Mouse (Mus musculus): ENCODE results near the gene Tcaf2. TPM values are rescaled to one million over a fixed set of nuclear protein-coding genes. Genes with fewer than 3 reads are reported as not detected.
A peak's percentile ranks its signal among the peaks of the same experiment; 100 is the strongest.

The Tcaf2 gene
- polyA plus RNA-seq (2015; fragmentation: Nextera tagmentation; extraction: Ambion mirVana), result 9.5 and 11.9 TPM in 2 replicates

DNA sequence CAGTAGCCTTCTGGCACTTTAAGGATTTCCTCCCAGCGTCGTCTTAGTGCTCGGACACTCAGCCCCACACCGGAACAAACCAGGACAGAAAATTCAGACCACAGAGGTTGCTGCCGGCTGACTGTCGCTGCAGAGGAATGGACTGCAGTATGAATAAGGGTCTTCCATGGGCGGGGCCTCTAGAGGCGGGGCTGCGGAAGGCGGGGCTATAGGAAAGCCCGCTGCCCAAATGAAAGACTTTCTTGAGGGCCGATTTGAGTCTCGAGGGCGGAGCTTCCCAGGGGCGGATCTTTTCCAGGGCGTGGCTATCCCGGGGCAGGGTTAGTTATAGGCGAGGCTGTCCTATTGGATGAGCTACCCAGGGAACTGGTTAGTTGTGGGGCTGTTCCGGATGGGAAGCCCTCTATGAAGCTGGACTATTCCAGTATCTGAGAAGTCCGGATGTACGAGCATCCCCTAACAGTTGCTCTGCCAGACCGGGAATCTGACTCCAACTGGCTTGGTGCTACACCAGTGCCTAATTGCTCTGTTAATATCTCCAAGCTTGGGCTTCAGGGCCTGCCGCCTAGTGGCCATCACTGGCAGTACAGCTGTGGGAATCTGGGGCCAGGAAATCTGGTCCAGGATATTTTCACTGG is at the start of gene Tcaf2:
Gene Tcaf2 (minus strand): TSS at position 343 of the 638 bp plus-strand sequence.
- no peaks in the 10 kb centered on the region for H3K27me3 ChIP-seq (replicated peaks)
- H3K36me3 ChIP-seq, result no peaks in the 10 kb centered on the region
- H3K4me1 ChIP-seq, result no peaks in the 10 kb centered on the region
- H3K4me2 ChIP-seq, result peak within 1 kb of the TSS; percentile 66
- H3K27ac ChIP-seq, result peak within 1 kb of the TSS; percentile 40; the same call in 1 of the 2 replicates
- under 1% methylated on average over 23 of the region's 23 CpGs for WGBS
- H3K4me3 ChIP-seq (replicated peaks), result peak within 1 kb of the TSS; percentile 50
- H3K9ac ChIP-seq, result no peak within 1 kb of the TSS
- H3K9me3 ChIP-seq, result no peaks in the 10 kb centered on the region
- ATAC-seq (ENCODE audit: insufficient read depth, low FRiP score, low read depth), result peak; percentile 97

DNA sequence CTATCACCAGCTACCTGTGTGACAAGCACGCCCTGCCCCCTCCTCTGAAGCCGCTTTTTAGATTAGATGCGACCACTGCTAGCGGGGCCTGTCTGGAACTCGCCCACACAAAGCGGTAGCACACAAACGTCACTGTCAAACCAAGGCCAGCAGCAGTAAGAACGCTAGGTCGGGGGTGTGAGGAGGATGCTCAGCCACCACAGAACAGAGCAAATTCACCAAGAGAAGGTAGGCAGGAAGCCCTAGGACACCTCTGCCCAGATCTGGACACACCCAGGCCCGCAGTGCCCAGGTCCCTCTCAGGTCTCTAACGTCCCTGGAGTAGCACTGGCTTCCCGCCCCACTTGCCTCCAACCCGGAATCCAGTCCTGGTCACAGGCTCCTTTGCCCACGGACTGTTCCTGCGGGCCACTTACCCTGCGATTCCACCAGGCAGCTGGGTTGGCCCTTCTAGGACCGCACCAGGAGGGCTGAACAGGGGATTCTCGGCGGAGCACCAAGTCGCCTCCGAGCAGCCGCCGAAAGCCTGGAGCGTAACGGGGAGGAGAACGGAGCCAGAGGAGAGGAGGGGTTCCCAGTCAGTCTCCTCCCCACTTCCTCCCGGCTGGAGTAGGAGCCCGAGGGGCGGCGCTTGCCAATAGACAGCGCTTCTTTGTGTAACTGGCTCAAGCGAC is 47.6 kb upstream of the Tcaf2 start:
- Histone ChIP-seq H3K4me1 (no peaks in the 10 kb centered on the region), H3K27ac (peak overlapping the region; percentile 96), H3K9ac (peak overlapping the region; percentile 55), H3K27me3 (replicated peaks) (no peaks in the 10 kb centered on the region), H3K9me3 (no peaks in the 10 kb centered on the region), H3K4me3 (replicated peaks) (peak overlapping the region; percentile 76), H3K4me2 (peak overlapping the region; percentile 85), H3K36me3 (no peaks in the 10 kb centered on the region)
- under 1% methylated on average over 32 of the region's 32 CpGs for WGBS
- ATAC-seq (ENCODE audit: insufficient read depth, low FRiP score, low read depth), result peak; percentile 90

DNA sequence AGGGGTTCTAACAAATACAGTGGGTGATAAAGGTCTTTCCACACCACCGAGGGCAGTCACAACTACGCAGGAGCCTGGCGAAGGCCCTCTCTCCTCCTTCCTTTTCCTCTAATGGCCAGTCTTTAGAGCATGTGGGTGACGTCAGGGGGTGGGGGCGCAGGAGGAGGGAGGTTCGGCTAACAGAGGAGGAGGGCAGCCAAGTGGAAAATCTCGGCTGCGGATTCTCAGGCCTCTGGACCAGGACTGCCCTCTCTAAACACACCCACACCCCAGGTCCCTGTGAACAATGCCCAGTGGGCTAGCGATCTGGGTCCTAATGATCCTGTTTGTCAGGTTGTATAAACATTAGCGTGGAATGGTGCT is 47.1 kb upstream of the Tcaf2 start:
- H3K4me2 ChIP-seq, result peak overlapping the region; percentile 85
- H3K4me1 ChIP-seq, result no peaks in the 10 kb centered on the region
- no peaks in the 10 kb centered on the region for H3K9me3 ChIP-seq
- ATAC-seq (ENCODE audit: insufficient read depth, low FRiP score, low read depth), result peak; percentile 83
- WGBS, result 0% methylated on average over 10 of the region's 10 CpGs
- H3K4me3 ChIP-seq (replicated peaks), result peak overlapping the region; percentile 76
- H3K36me3 ChIP-seq, result no peaks in the 10 kb centered on the region
- peak overlapping the region; percentile 55 for H3K9ac ChIP-seq
- peak overlapping the region; percentile 96 for H3K27ac ChIP-seq
- no peaks in the 10 kb centered on the region for H3K27me3 ChIP-seq (replicated peaks)

DNA sequence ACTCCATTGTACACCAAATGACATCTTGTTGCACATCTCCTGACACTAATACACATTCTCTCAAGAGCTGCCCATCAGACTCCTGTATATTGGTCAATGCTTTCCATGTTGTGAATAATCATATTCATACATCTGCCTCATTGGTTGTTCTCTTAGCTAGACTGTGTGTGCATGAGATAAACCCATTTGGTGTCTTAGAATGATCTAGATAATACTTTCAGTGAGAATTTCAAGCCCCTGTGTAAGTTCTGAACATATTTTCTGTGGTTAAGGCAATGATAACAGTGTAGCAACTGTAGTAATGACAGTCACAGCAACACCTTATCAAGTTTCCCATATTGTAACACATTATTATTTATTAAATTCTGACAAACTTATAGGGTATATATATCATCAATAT is 44.7 kb upstream of the Tcaf2 start:
- H3K27ac ChIP-seq, result no peak overlapping the region
- H3K4me1 ChIP-seq, result no peaks in the 10 kb centered on the region
- no peak overlapping the region for H3K4me2 ChIP-seq

DNA sequence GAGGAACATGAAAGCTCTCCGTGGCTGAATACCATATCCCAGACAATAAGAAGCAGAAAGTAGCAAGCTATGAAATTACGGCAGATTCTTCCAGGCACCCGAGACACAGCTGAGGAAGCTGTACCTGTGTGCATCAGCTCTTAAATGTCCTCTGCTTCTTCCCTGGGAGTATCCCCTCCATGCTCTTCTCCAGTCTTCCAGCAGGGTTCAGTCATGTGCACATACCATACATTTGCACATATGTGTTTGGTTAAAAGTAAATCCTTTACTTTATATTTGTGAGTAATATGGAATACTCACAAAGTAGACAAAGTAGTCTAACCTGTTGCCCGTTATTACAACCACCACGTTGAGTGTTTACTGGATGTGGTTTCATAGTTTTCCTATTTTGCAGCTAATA is 42.9 kb upstream of the Tcaf2 start:
- H3K4me3 ChIP-seq (replicated peaks), result no peak overlapping the region
- no peaks in the 10 kb centered on the region for H3K27me3 ChIP-seq (replicated peaks)
- ATAC-seq (ENCODE audit: insufficient read depth, low FRiP score, low read depth), result no peak
- H3K9ac ChIP-seq, result no peak overlapping the region
- no peak overlapping the region for H3K27ac ChIP-seq
- 85% methylated on average over 5 of the region's 5 CpGs for WGBS
- H3K9me3 ChIP-seq, result no peaks in the 10 kb centered on the region
- H3K4me2 ChIP-seq, result no peak overlapping the region
- H3K36me3 ChIP-seq, result peaks cover 11% of the 10 kb centered on the region; the same call in 1 of the 2 replicates
- H3K4me1 ChIP-seq, result no peaks in the 10 kb centered on the region

More for the DNA sequence above, 44.7 kb upstream of the Tcaf2 start:
- no peak for ATAC-seq (ENCODE audit: insufficient read depth, low FRiP score, low read depth)
- Histone ChIP-seq H3K9ac (no peak overlapping the region), H3K27me3 (replicated peaks) (no peaks in the 10 kb centered on the region), H3K36me3 (peaks cover 11% of the 10 kb centered on the region; the same call in 1 of the 2 replicates), H3K9me3 (no peaks in the 10 kb centered on the region), H3K4me3 (replicated peaks) (no peak overlapping the region)

DNA sequence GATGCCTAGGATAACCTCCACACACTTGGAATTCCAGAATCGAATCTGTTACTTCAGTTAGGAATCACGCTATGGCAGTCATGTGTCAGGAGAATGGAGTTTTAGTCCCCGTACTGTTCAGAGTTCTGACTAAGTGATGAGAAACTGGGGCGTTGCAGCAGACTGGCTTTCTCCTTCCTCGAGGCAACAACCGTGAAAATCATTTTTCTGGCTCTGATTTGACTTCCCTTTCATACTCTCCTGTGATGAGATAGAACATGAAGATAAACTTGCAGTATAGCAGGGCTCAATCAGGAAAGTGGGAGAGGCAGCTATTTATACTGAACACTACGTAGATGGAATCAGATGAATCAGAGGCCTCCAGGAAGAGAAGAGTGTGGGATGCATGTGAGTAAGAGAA is 35.0 kb upstream of the Tcaf2 start:
- Histone ChIP-seq H3K4me2 (no peak overlapping the region), H3K36me3 (peaks cover 8% of the 10 kb centered on the region), H3K27ac (no peak overlapping the region), H3K4me3 (replicated peaks) (no peak overlapping the region), H3K27me3 (replicated peaks) (no peaks in the 10 kb centered on the region), H3K9ac (no peak overlapping the region), H3K4me1 (no peaks in the 10 kb centered on the region), H3K9me3 (no peaks in the 10 kb centered on the region)
- 84% methylated on average over 7 of the region's 7 CpGs for WGBS
- ATAC-seq (ENCODE audit: insufficient read depth, low FRiP score, low read depth), result no peak

DNA sequence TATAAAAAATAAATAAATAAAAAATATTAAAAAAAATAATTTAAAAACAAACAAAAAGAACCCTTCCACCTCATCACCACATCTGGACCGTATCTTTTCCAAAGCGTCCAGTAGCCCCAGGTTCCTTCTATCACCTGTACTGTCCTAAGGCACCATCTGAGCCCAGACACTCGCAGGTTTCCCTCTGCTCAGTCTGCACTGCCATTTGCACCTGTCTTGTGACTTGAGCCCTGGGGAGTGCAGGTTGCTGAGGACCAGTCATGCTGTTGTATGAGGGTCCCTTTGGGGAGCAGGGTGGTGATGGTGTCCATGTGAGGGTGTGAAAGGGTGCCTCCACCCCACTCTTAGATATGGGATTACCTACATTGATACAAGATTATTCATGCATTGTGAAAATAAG is 31.0 kb upstream of the Tcaf2 start:
- Histone ChIP-seq H3K4me3 (replicated peaks) (no peak overlapping the region), H3K36me3 (peaks cover 34% of the 10 kb centered on the region), H3K27me3 (replicated peaks) (no peaks in the 10 kb centered on the region), H3K4me2 (no peak overlapping the region), H3K27ac (no peak overlapping the region), H3K9me3 (no peaks in the 10 kb centered on the region), H3K4me1 (no peaks in the 10 kb centered on the region), H3K9ac (no peak overlapping the region)
- no peak for ATAC-seq (ENCODE audit: insufficient read depth, low FRiP score, low read depth)
- 92% methylated on average over 3 of the region's 3 CpGs for WGBS

DNA sequence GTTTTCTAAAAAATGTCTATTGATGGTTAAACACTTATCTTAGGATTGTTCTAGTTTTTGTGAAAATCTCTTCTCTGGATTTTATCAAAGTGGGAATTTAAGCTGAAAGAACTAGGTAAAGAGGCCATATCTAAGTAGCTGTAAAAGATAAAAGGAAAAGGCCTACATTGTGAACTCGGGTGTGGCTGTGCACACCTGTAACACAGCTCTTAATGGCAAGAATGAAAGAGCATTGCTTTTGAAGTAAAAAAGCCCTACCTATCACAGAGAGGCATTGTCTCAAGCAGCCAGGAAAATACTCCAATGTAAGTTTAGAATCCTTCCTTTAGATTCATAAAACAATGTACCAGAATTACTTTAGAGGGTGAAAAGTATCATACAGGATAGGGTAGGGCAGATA is 26.7 kb upstream of the Tcaf2 start:
- Histone ChIP-seq H3K4me3 (replicated peaks) (no peak overlapping the region), H3K9ac (no peak overlapping the region), H3K27me3 (replicated peaks) (no peaks in the 10 kb centered on the region), H3K9me3 (no peaks in the 10 kb centered on the region), H3K4me2 (no peak overlapping the region), H3K36me3 (peaks cover 38% of the 10 kb centered on the region), H3K4me1 (no peaks in the 10 kb centered on the region), H3K27ac (no peak overlapping the region)
- no peak; the same call in 1 of the 2 replicates for ATAC-seq (ENCODE audit: insufficient read depth, low FRiP score, low read depth)
- 68% methylated on average over 1 of the region's 1 CpGs for WGBS

DNA sequence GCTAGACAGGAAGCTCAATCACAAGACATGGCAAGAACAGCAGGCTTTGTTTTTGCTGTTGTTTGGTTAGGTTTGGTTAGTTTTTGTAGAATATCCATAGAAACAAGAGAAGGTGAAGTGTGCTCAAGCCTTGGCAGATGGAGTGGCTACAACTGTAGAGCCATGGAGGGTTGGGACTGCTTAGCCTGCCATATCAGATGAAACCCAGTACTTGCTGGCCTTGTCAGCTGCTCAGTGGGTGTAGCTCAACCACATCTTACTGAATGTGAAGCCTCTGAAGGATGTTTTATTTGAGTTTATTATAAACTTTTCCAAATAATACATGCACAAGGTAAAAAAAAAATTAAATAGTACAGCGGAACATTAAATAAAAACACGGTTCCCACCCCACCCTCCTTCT is 22.7 kb upstream of the Tcaf2 start:
- Histone ChIP-seq H3K9me3 (no peaks in the 10 kb centered on the region), H3K27me3 (replicated peaks) (no peaks in the 10 kb centered on the region), H3K4me3 (replicated peaks) (no peak overlapping the region), H3K27ac (no peak overlapping the region), H3K4me1 (no peaks in the 10 kb centered on the region), H3K4me2 (no peak overlapping the region), H3K9ac (no peak overlapping the region), H3K36me3 (peaks cover 10% of the 10 kb centered on the region; the same call in 1 of the 2 replicates)
- 82% methylated on average over 2 of the region's 2 CpGs for WGBS
- ATAC-seq (ENCODE audit: insufficient read depth, low FRiP score, low read depth), result no peak

DNA sequence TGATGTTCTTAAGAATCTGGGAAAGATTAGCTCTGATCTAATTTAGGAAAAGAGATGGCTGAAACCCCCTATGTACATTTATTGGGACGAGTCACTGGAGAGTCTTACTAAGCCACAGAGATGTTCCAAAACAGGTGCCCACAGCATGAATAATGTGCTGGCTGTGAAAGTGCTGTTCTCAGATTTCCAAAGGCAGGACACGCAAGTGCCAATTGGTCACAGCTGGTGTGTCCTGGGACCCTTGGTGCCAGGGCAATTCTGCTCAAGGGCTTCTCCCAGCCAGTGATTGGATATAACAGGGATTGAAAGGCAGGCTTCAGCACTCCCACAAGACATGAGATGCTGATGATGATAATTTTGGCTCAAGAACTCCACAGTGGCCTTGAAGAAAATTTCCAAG is 16.7 kb upstream of the Tcaf2 start:
- Histone ChIP-seq H3K4me1 (no peaks in the 10 kb centered on the region), H3K27me3 (replicated peaks) (no peaks in the 10 kb centered on the region), H3K9ac (no peak overlapping the region), H3K36me3 (no peaks in the 10 kb centered on the region), H3K9me3 (no peaks in the 10 kb centered on the region), H3K4me3 (replicated peaks) (no peak overlapping the region), H3K4me2 (no peak overlapping the region), H3K27ac (no peak overlapping the region)
- ATAC-seq (ENCODE audit: insufficient read depth, low FRiP score, low read depth), result no peak
- WGBS, result 68% methylated on average over 2 of the region's 2 CpGs

DNA sequence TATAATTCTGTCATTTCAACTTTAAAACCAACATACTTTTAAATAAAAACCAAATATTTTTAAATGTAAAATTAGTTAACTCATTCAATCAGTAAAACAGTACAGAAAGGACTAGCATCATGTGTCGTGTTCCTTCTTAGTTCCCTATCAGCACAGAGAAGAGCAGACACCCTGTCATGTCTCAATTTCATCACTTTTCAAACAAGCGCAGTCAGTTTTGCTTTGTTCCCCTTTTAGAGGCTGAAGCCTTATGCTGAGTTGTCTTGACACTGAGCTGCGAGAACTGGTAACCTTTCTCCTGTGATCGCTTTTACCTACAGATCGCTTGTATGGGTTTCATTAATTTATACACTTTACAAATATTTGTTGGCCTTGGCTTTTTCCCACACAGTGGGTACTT is 10.7 kb downstream of the Tcaf2 start:
- H3K27ac ChIP-seq, result no peak overlapping the region
- WGBS, result 79% methylated on average over 5 of the region's 5 CpGs
- no peak for ATAC-seq (ENCODE audit: insufficient read depth, low FRiP score, low read depth)
- no peak overlapping the region for H3K4me3 ChIP-seq (replicated peaks)
- H3K9ac ChIP-seq, result no peak overlapping the region
- no peaks in the 10 kb centered on the region for H3K27me3 ChIP-seq (replicated peaks)
- H3K4me2 ChIP-seq, result no peak overlapping the region
- H3K36me3 ChIP-seq, result no peaks in the 10 kb centered on the region
- no peaks in the 10 kb centered on the region for H3K4me1 ChIP-seq
- H3K9me3 ChIP-seq, result no peaks in the 10 kb centered on the region

DNA sequence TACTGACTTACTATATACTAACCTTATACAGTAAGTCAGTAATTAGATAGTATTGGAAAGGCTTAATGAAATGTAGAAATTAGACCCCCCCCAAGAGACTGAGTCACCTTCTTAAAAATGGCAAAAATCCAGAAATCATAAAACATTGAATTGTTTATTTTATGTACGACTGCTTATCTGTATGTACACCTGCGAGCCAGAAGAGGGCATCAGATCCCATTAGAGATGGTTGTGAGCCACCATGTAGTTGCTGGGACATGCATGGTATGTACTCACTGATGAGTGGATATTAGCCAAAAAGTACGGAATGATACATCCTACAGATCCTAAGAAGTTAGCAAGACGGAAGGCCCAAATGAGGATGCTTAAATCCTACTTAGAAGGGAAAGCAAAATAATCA is 13.7 kb downstream of the Tcaf2 start:
- Histone ChIP-seq H3K27me3 (replicated peaks) (no peaks in the 10 kb centered on the region), H3K9ac (no peak overlapping the region), H3K36me3 (no peaks in the 10 kb centered on the region), H3K4me3 (replicated peaks) (no peak overlapping the region), H3K27ac (no peak overlapping the region), H3K4me1 (no peaks in the 10 kb centered on the region), H3K4me2 (no peak overlapping the region), H3K9me3 (no peaks in the 10 kb centered on the region)
- 60% methylated on average over 4 of the region's 4 CpGs for WGBS
- no peak for ATAC-seq (ENCODE audit: insufficient read depth, low FRiP score, low read depth)

Measured in stomach, embryonic 15.5 days (tissue).